Mouse (Mus musculus): ENCODE measurements around the gene Inava.

Inava gene

GRCm38 (mm10) chr1:136233892-136234594, at the start of gene Inava:
Gene Inava, minus strand, starts transcription at chr1:136234264.
- no peak for DNase-seq (ENCODE audit: low read depth)

GRCm38 (mm10) chr1:136277366-136277765, 43.3 kb upstream of the Inava start:
- DNase-seq (ENCODE audit: low read depth) = no peak

DNA sequence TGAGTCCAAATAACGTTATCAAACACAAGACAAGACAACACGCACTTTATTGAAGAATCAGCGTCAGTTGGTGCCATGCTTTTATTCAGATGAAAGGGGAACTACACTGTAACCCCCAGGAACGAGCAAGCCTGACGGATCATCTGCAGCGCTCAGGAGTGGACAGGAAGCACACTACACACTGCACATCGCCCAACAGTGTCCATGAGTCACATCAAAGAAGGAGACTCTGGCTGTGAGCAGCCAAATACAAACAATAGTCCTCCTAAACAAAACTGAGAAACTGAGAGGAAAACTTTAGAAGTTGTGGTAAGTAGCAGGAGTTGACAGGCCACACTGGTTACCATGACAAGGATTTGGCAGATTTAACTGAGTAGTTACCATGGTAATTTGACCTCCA, 34.2 kb upstream of the Inava start:
- DNase-seq (ENCODE audit: low read depth) = no peak

GRCm38 (mm10) chr1:136266127-136266526, 32.1 kb upstream of the Inava start:
- no peak for DNase-seq (ENCODE audit: low read depth)

DNA sequence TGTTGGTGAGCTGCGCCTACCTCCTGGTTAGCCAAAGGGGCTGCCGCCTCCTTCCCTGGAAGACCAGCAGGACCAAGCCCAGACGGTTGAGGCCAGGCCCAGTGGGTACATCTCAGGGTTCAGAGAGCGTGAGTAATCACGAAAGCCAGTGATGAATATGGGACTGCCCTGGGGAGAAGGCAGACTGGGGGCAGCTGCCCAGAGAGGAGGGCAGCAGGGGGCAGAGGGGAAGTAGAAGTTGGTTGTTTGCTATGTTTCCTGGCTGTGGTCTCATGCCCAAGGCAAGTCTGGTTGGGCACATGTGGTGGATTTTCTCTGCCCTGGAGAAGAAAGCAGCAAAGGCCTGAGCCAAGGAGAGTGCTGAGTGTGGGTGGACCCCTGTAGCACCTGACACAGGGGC, 29.3 kb upstream of the Inava start:
- DNase-seq (ENCODE audit: low read depth) = no peak

GRCm38 (mm10) chr1:136260635-136261238, 26.7 kb upstream of the Inava start, which contains the start of gene Gpr25:
Gene Gpr25, minus strand, starts transcription at chr1:136260873.
- DNase-seq (ENCODE audit: low read depth) = no peak

DNA sequence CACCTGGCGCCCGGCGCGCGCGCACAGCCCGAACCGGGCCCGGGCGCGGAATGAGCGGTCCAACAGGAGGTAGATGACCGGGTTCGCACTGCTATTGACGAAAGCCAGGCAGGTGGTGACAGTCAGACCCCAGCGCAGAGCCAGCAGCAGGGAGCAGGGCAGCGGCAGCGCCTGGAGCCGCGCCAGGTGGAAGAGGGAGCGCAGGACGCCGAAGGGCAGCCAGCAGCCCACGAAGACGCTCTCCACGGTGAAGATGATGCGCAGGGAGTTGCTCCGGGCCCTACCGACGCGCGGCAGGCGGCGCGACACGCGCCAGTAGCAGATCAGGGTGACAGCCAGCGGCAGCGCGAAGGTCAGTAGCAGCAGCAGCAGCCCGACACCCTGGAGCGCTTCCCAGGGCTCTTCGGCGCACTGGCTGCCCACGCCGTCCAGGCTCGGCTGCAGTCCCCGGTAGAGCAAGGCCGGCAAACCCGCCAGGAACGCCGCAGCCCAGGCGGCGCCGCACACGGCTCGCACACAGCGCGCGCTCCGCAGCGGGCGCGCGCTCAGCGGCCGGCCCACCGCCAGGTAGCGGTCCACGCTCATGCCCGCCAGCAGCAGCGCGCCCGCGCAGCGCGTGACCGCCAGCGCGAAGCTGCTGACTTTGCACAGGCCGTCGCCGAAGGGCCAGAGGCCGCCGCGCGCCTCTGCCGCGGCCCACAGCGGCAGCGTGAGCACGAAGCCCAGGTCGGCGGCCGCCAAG, 26.0 kb upstream of the Inava start:
- no peak for DNase-seq (ENCODE audit: low read depth)

- DNase-seq (ENCODE audit: low read depth) = no peak
Measured at GRCm38 (mm10) chr1:136259543-136259892, 25.5 kb upstream of the Inava start.

- no peak for DNase-seq (ENCODE audit: low read depth)
Measured at GRCm38 (mm10) chr1:136258495-136258894, 24.4 kb upstream of the Inava start.

GRCm38 (mm10) chr1:136255657-136256056, 21.6 kb upstream of the Inava start:
- DNase-seq (ENCODE audit: low read depth) = no peak

DNA sequence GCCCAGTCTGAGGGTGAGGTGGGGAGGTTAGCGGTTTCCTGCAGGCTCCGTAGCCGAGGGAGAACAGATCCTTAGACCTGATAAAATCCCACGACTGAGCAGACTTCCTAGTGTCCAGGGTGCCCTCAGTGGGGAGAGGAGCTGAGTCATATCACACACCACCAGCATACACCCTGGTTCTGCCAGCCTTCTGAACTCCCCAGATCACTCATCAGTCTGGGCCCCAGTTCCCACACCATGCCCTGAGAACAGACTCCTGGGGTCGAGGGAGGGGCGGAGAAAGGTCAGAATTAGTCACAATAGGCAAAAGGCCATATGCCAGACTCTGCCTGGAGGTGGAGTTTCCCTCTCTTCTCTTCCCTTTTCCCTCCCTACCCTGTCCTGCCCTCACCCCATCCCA, 21.1 kb upstream of the Inava start:
- no peak for DNase-seq (ENCODE audit: low read depth)

DNA sequence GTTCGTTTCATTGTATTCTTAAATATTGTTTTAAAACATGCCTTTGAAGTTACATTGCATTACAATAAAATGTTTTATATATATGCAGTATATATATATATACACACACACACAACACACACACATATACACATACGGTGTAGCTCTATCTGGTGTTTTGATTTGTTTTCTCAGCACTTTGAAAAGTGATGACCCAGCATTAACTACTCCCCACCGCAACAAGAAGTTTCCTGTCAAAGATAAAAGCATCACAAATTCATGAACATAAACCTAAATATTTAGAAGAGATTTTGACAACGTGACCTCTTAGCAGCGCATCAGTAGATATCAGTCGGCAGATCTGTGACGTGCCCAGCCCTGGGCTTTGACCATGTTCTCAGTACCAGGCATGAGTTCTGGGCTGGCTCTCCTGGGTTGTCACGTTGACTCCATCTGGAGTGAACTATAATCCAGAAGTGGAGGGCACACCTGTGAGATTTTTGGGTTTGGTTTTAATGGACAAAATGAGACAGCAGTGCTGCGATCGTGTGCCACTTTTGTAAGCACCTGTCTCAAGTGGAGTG, 20.5 kb upstream of the Inava start:
- DNase-seq (ENCODE audit: low read depth) = no peak

DNA sequence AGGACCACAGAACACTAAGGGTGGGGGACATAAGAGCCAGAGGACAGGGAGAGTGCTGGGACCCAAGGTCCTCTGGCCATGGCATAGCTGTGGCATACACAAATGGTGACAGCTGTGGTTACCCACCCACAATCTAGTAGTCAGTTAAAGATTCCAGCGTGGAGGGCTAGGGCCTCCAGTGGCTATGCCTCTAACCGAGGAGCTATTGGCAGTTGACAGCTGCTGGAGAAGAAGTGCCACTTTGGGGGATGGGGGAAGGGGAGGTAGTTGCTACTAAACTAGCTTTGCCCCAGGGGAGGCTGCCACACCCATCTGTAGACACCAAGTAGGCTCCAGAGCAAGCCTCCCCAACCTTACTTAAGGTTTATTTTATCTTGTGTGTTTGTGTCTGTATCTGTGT, 19.4 kb upstream of the Inava start:
- DNase-seq (ENCODE audit: low read depth) = no peak

GRCm38 (mm10) chr1:136249662-136250061, 15.6 kb upstream of the Inava start:
- DNase-seq (ENCODE audit: low read depth) = no peak

GRCm38 (mm10) chr1:136247393-136247792, 13.3 kb upstream of the Inava start:
- no peak for DNase-seq (ENCODE audit: low read depth)

DNA sequence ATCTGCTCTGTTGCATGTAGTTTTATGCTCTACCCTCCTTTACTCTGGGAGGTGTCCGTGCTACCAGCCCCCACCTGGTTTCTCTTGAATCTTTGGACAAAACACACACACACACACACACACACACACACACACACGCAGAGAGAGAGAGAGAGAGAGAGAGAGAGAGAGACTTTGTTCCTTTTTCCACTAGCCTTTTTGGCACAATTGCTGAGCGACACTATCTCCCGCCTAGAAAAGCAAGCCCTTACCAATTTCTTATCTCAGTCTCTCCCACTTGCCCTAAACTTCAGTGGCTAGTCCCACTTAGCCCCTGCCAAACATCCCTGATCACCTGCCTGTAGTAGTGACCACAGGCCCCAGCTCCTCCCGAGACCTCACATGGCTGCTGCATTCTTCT, 10.4 kb upstream of the Inava start:
- no peak for DNase-seq (ENCODE audit: low read depth)

DNA sequence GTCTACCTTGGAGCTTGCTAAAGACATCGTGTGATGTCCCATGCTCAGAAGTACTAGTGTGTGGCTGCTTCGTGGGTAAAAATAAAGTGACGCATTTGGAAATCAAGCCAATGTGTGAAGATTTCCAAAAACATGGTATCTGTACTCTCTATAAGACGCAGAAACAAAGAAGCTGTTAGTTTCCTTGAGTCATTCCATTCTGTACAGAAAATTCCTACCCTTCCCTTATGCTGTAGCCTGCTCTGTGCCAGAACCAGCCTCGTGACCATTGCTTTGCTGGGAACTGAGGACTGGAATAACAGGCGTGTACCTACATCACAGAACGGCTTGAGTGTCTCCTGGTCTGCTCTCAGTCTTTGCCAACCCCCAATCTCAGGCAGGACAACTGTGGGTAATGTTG, 7.7 kb upstream of the Inava start:
- DNase-seq (ENCODE audit: low read depth) = no peak

DNA sequence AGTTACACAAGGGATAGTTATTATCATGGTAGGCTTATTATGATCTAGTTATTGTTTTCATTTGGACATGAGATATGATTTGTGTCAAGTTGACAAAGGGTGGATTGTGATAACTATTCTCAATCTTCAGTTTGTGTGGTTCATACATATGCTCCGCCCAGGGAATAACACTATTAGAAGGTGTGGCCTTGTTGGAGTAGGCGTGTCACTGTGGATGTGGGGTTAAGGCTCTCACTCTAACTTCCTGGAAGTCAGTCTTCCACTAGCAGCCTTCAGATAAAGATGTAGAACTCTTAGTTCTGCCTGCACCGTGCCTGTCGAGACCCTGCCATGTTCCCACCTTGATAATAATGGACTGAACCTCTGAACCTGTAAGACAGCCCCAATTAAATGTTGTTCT, 4.4 kb upstream of the Inava start:
- DNase-seq (ENCODE audit: low read depth) = no peak

GRCm38 (mm10) chr1:136234595-136235092, 580 bp upstream of the Inava start:
- DNase-seq (ENCODE audit: low read depth) = no peak

- DNase-seq (ENCODE audit: low read depth) = no peak
Measured at GRCm38 (mm10) chr1:136232986-136233790, 876 bp downstream of the Inava start.

DNA sequence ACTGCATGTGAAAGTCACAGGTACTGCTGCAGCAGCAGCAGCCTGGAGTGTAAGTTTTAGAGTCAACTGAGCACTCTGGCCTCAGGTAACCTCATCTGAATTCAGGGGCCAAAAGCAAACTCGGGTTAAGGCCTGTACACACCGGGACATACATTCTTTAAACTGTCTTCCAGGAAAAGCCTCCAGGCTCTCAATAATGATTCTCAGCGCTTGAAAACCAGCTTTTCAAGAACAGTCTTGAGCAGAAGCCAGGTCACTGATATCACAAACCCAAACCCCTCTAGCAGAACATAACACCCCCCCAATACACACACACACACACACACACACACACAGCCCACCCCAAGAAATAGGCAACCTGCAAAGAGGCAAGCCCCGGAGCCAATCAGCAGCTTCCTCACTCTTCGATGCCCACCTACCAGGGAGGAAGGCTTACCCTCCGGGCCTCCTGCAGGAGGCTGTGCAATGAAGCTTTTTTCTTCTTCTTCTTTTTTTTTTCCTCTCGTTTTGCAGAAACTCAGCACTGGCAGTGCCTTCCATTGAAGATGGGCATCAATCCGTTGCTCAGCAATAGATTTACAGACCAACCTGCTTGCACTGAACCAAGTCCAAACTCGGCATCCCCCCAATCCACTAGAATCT, 1.7 kb downstream of the Inava start:
- DNase-seq (ENCODE audit: low read depth) = no peak

Measured in c-Kit-positive CD71-negative TER-119-negative erythroid progenitor cells, embryonic 14.5 days (primary cell).